Mouse (Mus musculus) testis, adult 2 months (tissue): Measurements from ENCODE around the gene Phactr1.

ENCODE experiments used
- CTCF ChIP-seq: fragments of 200-500 bp; IDR thresholded peaks from 2 replicates; pipeline ENCODE4 v1.5.1; 2012; ENCODE audit warnings: low read depth, mild to moderate bottlenecking, inconsistent platforms, low read length, moderate library complexity; ENCODE audit not compliant: control insufficient read depth, insufficient read depth, insufficient replicate concordance
- POLR2A ChIP-seq: fragments of 200-500 bp; IDR thresholded peaks from 2 replicates; pipeline ENCODE4 v1.6.1; 2012; ENCODE audit warnings: low read depth, mild to moderate bottlenecking, inconsistent platforms, low read length, moderate library complexity; ENCODE audit not compliant: control insufficient read depth

DNA sequence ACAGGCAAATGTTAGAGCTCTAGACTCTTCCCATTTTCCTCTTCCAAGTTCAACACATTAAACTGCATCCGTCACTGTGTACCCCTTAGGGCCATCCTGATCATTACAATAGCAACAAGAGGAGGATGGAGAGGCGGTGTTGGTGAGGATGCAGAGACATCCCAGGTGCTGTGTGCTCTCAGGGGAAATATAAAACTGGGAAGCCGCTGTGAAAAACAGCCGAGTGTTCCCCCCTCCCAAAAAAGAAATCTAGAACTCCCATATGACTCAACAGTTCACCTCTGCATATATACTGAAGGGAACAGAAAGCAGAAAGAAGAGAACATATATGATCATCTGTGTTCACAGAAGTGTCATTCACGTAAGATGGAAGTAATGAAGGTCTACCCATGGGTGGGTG, 342.6 kb downstream of the Phactr1 start:
- no peak for TF ChIP-seq CTCF
- no peak for TF ChIP-seq POLR2A
